Comparison of ENCODE assay signal across 19 mouse cellular contexts in the genomic region with DNA sequence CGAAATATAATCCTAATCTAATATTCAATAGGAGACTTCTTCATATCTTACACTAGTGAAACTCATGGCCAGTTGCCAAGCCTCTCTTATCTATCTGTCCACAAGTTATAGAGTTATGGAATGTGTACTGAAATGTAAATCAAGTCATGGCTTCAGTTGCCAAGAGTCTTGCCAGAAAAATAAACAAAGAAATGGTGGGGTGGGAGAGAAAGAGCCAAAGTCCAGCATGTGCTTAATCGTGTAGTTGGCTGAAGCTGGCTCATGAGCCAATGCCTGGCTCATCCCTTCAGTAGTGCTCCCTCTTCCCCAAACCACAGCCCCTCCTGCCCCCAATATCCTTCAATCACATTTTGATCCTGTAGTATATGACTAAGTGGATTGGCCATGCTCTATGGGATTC.
DNase-seq lines count a peak whose midpoint lies in the region; ATAC-seq and TF ChIP-seq lines count a peak whose summit lies in the region.
"Had no signal": no experiment of that assay in that cellular context is flagged by ENCODE, and none has a peak within 500 bp of the region (broad histone marks: within the 10 kb centered on the region; RNA-seq: fewer than 3 reads in every experiment).

No protein-coding gene starts in this region.

- H3K9ac ChIP-seq in forebrain, embryonic 13.5 days, result no peak overlapping the region
- no peak overlapping the region for H3K9ac ChIP-seq in forebrain, embryonic 12.5 days
- no peak overlapping the region for H3K9ac ChIP-seq in liver, adult 2 months (ENCODE audit: low read depth, low read length)
- H3K9ac ChIP-seq in liver, embryonic 12.5 days, result no peak overlapping the region
- no peak overlapping the region for H3K9ac ChIP-seq in neural tube, embryonic 14.5 days (replicated peaks; ENCODE audit: low read depth, low read length)
- H3K9ac ChIP-seq: hindbrain, embryonic 15.5 days; liver, embryonic 13.5 days; midbrain, embryonic 12.5 days had no signal

- no peak overlapping the region for H3K27ac ChIP-seq in forebrain, embryonic 13.5 days
- no peak overlapping the region for H3K27ac ChIP-seq in forebrain, embryonic 12.5 days
- H3K27ac ChIP-seq in liver, adult 2 months (replicated peaks; ENCODE audit: insufficient read depth, low read depth, low read length), result no peak overlapping the region
- H3K27ac ChIP-seq in liver, embryonic 12.5 days, result no peak overlapping the region
- H3K27ac ChIP-seq in neural tube, embryonic 14.5 days (ENCODE audit: low read depth, low read length), result no peak overlapping the region
- H3K27ac ChIP-seq: forebrain, embryonic 10.5 days; hindbrain, embryonic 15.5 days; liver, embryonic 13.5 days; midbrain, embryonic 12.5 days had no signal

- no peak overlapping the region for H3K4me2 ChIP-seq in forebrain, embryonic 13.5 days
- H3K4me2 ChIP-seq in forebrain, embryonic 12.5 days, result no peak overlapping the region
- H3K4me2 ChIP-seq in liver, embryonic 12.5 days, result no peak overlapping the region
- no peak overlapping the region for H3K4me2 ChIP-seq in neural tube, embryonic 14.5 days (ENCODE audit: low read depth, low read length)
- H3K4me2 ChIP-seq: hindbrain, embryonic 15.5 days; liver, embryonic 13.5 days; midbrain, embryonic 12.5 days had no signal

- 87% methylated on average over 2 of the region's 2 CpGs for WGBS in forebrain, embryonic 13.5 days
- WGBS in forebrain, embryonic 12.5 days, result 93% methylated on average over 2 of the region's 2 CpGs
- 50% methylated on average over 2 of the region's 2 CpGs for WGBS in liver, adult 2 months
- WGBS in liver, embryonic 12.5 days (ENCODE audit: insufficient replicate concordance), result 62% methylated on average over 2 of the region's 2 CpGs
- WGBS in neural tube, embryonic 14.5 days, result 86% methylated on average over 2 of the region's 2 CpGs

- no peaks in the 10 kb centered on the region for H3K79me2 ChIP-seq in liver, adult 2 months (ENCODE audit: control insufficient read depth, insufficient read depth, low read length)

- H3K4me1 ChIP-seq in forebrain, embryonic 13.5 days, result no peaks in the 10 kb centered on the region
- H3K4me1 ChIP-seq in forebrain, embryonic 12.5 days, result 0 out of 2 replicates have a peak, but pooled peaks cover 2% of the 10 kb centered on the region
- no peaks in the 10 kb centered on the region for H3K4me1 ChIP-seq in liver, adult 2 months (ENCODE audit: control insufficient read depth, insufficient read depth, low read length)
- H3K4me1 ChIP-seq in liver, embryonic 12.5 days, result no peaks in the 10 kb centered on the region
- no peaks in the 10 kb centered on the region for H3K4me1 ChIP-seq in neural tube, embryonic 14.5 days (ENCODE audit: control insufficient read depth, insufficient read depth, low read length)
- H3K4me1 ChIP-seq: hindbrain, embryonic 15.5 days; liver, embryonic 13.5 days; midbrain, embryonic 12.5 days had no signal

- H3K4me3 ChIP-seq in forebrain, embryonic 13.5 days, result no peak overlapping the region
- H3K4me3 ChIP-seq in forebrain, embryonic 12.5 days (replicated peaks), result no peak overlapping the region
- no peak overlapping the region for H3K4me3 ChIP-seq in liver, adult 2 months (ENCODE audit: insufficient read depth, low read depth, low read length)
- no peak overlapping the region for H3K4me3 ChIP-seq in liver, embryonic 12.5 days
- no peak overlapping the region for H3K4me3 ChIP-seq in neural tube, embryonic 14.5 days (ENCODE audit: low read depth, low read length)
- H3K4me3 ChIP-seq: forebrain, embryonic 10.5 days; hindbrain, embryonic 15.5 days; liver, embryonic 13.5 days; midbrain, embryonic 12.5 days had no signal

- H3K27me3 ChIP-seq in forebrain, embryonic 13.5 days, result no peaks in the 10 kb centered on the region
- H3K27me3 ChIP-seq in forebrain, embryonic 12.5 days, result no peaks in the 10 kb centered on the region
- H3K27me3 ChIP-seq in liver, adult 2 months (ENCODE audit: control insufficient read depth, insufficient read depth, low read length), result no peaks in the 10 kb centered on the region
- H3K27me3 ChIP-seq in liver, embryonic 12.5 days (replicated peaks), result no peaks in the 10 kb centered on the region
- H3K27me3 ChIP-seq in neural tube, embryonic 14.5 days (ENCODE audit: control insufficient read depth, insufficient read depth, low read length), result no peaks in the 10 kb centered on the region
- H3K27me3 ChIP-seq: hindbrain, embryonic 15.5 days; liver, embryonic 13.5 days; midbrain, embryonic 12.5 days had no signal

- no peak for TF ChIP-seq POLR2A in liver, adult 2 months (IDR thresholded peaks at IDR 0.05; ENCODE audit: extremely low read depth, insufficient read depth, low read length)

- H3K9me3 ChIP-seq in forebrain, embryonic 13.5 days (replicated peaks), result no peaks in the 10 kb centered on the region
- no peaks in the 10 kb centered on the region for H3K9me3 ChIP-seq in forebrain, embryonic 12.5 days
- no peaks in the 10 kb centered on the region for H3K9me3 ChIP-seq in liver, embryonic 12.5 days (replicated peaks)
- H3K9me3 ChIP-seq in neural tube, embryonic 14.5 days (ENCODE audit: control insufficient read depth, low read length), result no peaks in the 10 kb centered on the region
- H3K9me3 ChIP-seq: forebrain, embryonic 10.5 days; hindbrain, embryonic 15.5 days; liver, embryonic 13.5 days; midbrain, embryonic 12.5 days had no signal

- H3K36me3 ChIP-seq in forebrain, embryonic 13.5 days (ENCODE audit: poor library complexity, severe bottlenecking), result no peaks in the 10 kb centered on the region
- H3K36me3 ChIP-seq in forebrain, embryonic 12.5 days (replicated peaks), result no peaks in the 10 kb centered on the region
- no peaks in the 10 kb centered on the region for H3K36me3 ChIP-seq in liver, adult 2 months (ENCODE audit: control insufficient read depth, insufficient read depth, low read length)
- no peaks in the 10 kb centered on the region for H3K36me3 ChIP-seq in liver, embryonic 12.5 days
- H3K36me3 ChIP-seq in neural tube, embryonic 14.5 days (ENCODE audit: control insufficient read depth, insufficient read depth, low read length), result no peaks in the 10 kb centered on the region
- H3K36me3 ChIP-seq: hindbrain, embryonic 15.5 days; liver, embryonic 13.5 days had no signal

- TF ChIP-seq CTCF in liver, adult 2 months (IDR thresholded peaks at IDR 0.05; ENCODE audit: low read depth, low read length), result no peak

- DNase-seq in liver, adult 2 months (ENCODE audit: extremely low read depth, low read depth, low spot score), result peak; percentile 10
- DNase-seq in neural tube, embryonic 10.5 days (ENCODE audit: extremely low spot score, low spot score), result no peak
- DNase-seq in left cerebral cortex, adult 9 months (ENCODE audit: low spot score in 2 of 2), result no peak
- DNase-seq: adrenal gland, postnatal 25 days; cerebellum, adult 9-10 months; gastrocnemius, postnatal 36 days; kidney, adult 11 months; kidney, postnatal 10 days; liver, embryonic 13.5 days; lung, postnatal 10 days; thymus, adult 2 months; thymus, postnatal 4 days had no signal

- 0 out of 2 replicates have a peak, but pooled peaks have one; percentile 13 for ATAC-seq in forebrain, embryonic 13.5 days
- ATAC-seq in forebrain, embryonic 12.5 days (ENCODE audit: low FRiP score), result no peak
- ATAC-seq in liver, embryonic 12.5 days, result no peak
- 0 out of 2 replicates have a peak, but pooled peaks have one; percentile 17 for ATAC-seq in neural tube, embryonic 14.5 days (ENCODE audit: low read depth)

Comparison
In these comparisons a context has a peak if more than half of its experiments do, and no peak if none do; other contexts are left out.
1. ATAC-seq: peak in forebrain, embryonic 13.5 days (single experiment) and neural tube, embryonic 14.5 days (single experiment); none in forebrain, embryonic 12.5 days (single experiment) and liver, embryonic 12.5 days (single experiment).